Mouse (Mus musculus) heart, adult 11 months (tissue): ENCODE data around the gene Slc2a9.

Experiments
- DNase-seq: peaks from one replicate; pipeline ENCODE4 v3.0.0; 2022

Slc2a9 gene

GRCm38 (mm10) chr5:38366650-38367470 lies 136.1 kb downstream of the Slc2a9 start:
- DNase-seq = peak; percentile 96

GRCm38 (mm10) chr5:38365521-38365920 lies 137.4 kb downstream of the Slc2a9 start:
- DNase-seq = no peak

- no peak for DNase-seq
These were observed 138.5 kb downstream of the Slc2a9 start for GRCm38 (mm10) chr5:38364396-38364795.

- no peak for DNase-seq
These were observed 143.2 kb downstream of the Slc2a9 start for GRCm38 (mm10) chr5:38359716-38360115.

GRCm38 (mm10) chr5:38356927-38357326 lies 146.0 kb downstream of the Slc2a9 start:
- no peak for DNase-seq

GRCm38 (mm10) chr5:38350351-38350929 lies 152.5 kb downstream of the Slc2a9 start:
- DNase-seq = no peak

- no peak for DNase-seq
These were observed 156.1 kb downstream of the Slc2a9 start for GRCm38 (mm10) chr5:38346646-38347432.

GRCm38 (mm10) chr5:38343101-38343500 lies 159.8 kb downstream of the Slc2a9 start:
- no peak for DNase-seq

GRCm38 (mm10) chr5:38334582-38334981 lies 168.4 kb downstream of the Slc2a9 start:
- DNase-seq = no peak

GRCm38 (mm10) chr5:38333381-38333780 lies 169.6 kb downstream of the Slc2a9 start:
- DNase-seq = no peak

GRCm38 (mm10) chr5:38318966-38319786 lies 183.8 kb downstream of the Slc2a9 start, which contains the start of gene Drd5:
Drd5 (plus strand) TSS chr5:38319367.
- peak; percentile 78 for DNase-seq

- DNase-seq = no peak
These were observed 193.1 kb downstream of the Slc2a9 start for GRCm38 (mm10) chr5:38309795-38310194.

- DNase-seq = no peak
These were observed 194.1 kb downstream of the Slc2a9 start for GRCm38 (mm10) chr5:38308873-38309272.

GRCm38 (mm10) chr5:38307255-38308101 lies 195.5 kb downstream of the Slc2a9 start:
- DNase-seq = peak; percentile 98

- DNase-seq = peak; percentile 41
These were observed 197.7 kb downstream of the Slc2a9 start for GRCm38 (mm10) chr5:38305241-38305640.

GRCm38 (mm10) chr5:38302651-38303050 lies 200.3 kb downstream of the Slc2a9 start:
- DNase-seq = no peak

- no peak for DNase-seq
These were observed 201.1 kb downstream of the Slc2a9 start for GRCm38 (mm10) chr5:38301761-38302411.
